Mouse (Mus musculus) intestine, postnatal 0 days (tissue): ENCODE measurements around the gene Uap1l1. TPM values are rescaled to one million over a fixed set of nuclear protein-coding genes. Genes with fewer than 3 reads are reported as not detected.

Source experiments
- ATAC-seq: fragments of 200-750 bp; cut with Nextera tagmentation; 2 replicates; pipeline ENCODE4 v1.8.0; 2017; ENCODE audit warnings: mild to moderate bottlenecking, moderate TSS enrichment, moderate library complexity
- H3K27ac ChIP-seq: fragments of 300-500 bp; sonication (generic); 2 replicates; pipeline ENCODE4 v1.5.1; 2014; ENCODE audit warnings: mild to moderate bottlenecking, low read depth, low read length, moderate library complexity
- H3K27me3 ChIP-seq: fragments of 300-500 bp; sonication (generic); replicated peaks from 2 replicates; pipeline ENCODE4 v1.6.1; 2014; ENCODE audit warnings: low read length, mixed read lengths; ENCODE audit not compliant: control insufficient read depth, insufficient read depth
- H3K36me3 ChIP-seq: fragments of 300-500 bp; sonication (generic); 2 replicates; pipeline ENCODE4 v1.6.1; 2014; ENCODE audit warnings: mild to moderate bottlenecking, moderate library complexity; ENCODE audit not compliant: control insufficient read depth, insufficient read depth
- H3K4me1 ChIP-seq: fragments of 300-500 bp; sonication (generic); replicated peaks from 2 replicates; pipeline ENCODE4 v1.6.1; 2014; ENCODE audit warnings: antibody characterized with exemption, low read length, mixed read lengths; ENCODE audit not compliant: control insufficient read depth, insufficient read depth
- H3K4me2 ChIP-seq: fragments of 300-500 bp; sonication (generic); replicated peaks from 2 replicates; pipeline ENCODE4 v1.6.1; 2014; ENCODE audit warnings: low read depth, mild to moderate bottlenecking, moderate library complexity
- H3K4me3 ChIP-seq: fragments of 300-500 bp; sonication (generic); 2 replicates; pipeline ENCODE4 v1.5.1; 2014; ENCODE audit warnings: low read depth, low read length
- H3K9ac ChIP-seq: fragments of 300-500 bp; sonication (generic); 2 replicates; pipeline ENCODE4 v1.6.1; 2014; ENCODE audit warnings: mild to moderate bottlenecking, low read depth, low read length
- H3K9me3 ChIP-seq: fragments of 300-500 bp; sonication (generic); 2 replicates; pipeline ENCODE4 v1.6.1; 2016; ENCODE audit warnings: mixed run types; ENCODE audit not compliant: control insufficient read depth
- CTCF ChIP-seq: sonication (generic); IDR thresholded peaks from 2 replicates; pipeline ENCODE4 v1.5.1; 2016; ENCODE audit warnings: low read depth, mild to moderate bottlenecking, control low read depth, antibody characterized with exemption, moderate library complexity
- WGBS: fragments of 180-500 bp; shearing (Covaris S2); extraction: QIAGEN DNeasy Blood & Tissue Kit; methylation state at CpG from one replicate; pipeline ENCODE4 v1.1.7; 2014; 5-methylcytosine and 5-hydroxymethylcytosine counted together
- polyA plus RNA-seq: library from polyadenylated mRNA; unstranded; fragments of >200 nt; fragmentation: Nextera tagmentation; extraction: Ambion mirVana; gene quantifications from 2 replicates; pipeline ENCODE4 v1.2.1, GENCODE M21; 2015

Uap1l1 gene
- polyA plus RNA-seq, 1 experiment from 2014 or later, result 668 TPM

DNA sequence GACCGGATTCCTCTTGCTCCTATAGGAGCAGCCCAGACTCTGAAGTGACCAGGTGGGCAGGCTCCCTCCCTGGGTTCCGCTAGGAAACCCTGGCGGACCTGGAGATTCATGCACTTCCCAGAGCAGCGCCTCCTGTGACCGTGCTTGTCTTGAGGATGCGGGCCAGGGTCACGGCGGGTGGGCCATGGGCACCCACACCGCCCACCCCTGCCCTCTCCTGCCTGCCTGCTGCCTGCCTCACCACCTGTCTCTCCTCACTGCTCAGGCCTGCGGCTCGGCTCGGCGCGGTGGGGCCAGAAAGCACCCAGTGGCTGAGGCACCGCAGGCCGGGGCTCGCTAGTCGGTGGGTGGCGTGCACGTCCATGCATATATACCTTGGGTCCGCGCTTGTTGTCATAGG lies 54.5 kb downstream of the Uap1l1 start:
- peak; percentile 34; the same call in 1 of the 2 replicates for ATAC-seq
- H3K9me3 ChIP-seq, result no peaks in the 10 kb centered on the region
- TF ChIP-seq CTCF, result no peak
- H3K4me1 ChIP-seq, result no peaks in the 10 kb centered on the region
- H3K9ac ChIP-seq, result no peak overlapping the region
- WGBS, result 1% methylated on average over 22 of the region's 22 CpGs
- peak overlapping the region; percentile 64 for H3K4me2 ChIP-seq
- H3K36me3 ChIP-seq, result no peaks in the 10 kb centered on the region
- peak overlapping the region; percentile 28 for H3K4me3 ChIP-seq
- peaks cover 26% of the 10 kb centered on the region for H3K27me3 ChIP-seq
- no peak overlapping the region for H3K27ac ChIP-seq

- Histone ChIP-seq H3K27me3 (peaks cover 34% of the 10 kb centered on the region), H3K27ac (no peak overlapping the region), H3K36me3 (no peaks in the 10 kb centered on the region), H3K4me1 (no peaks in the 10 kb centered on the region), H3K4me3 (no peak overlapping the region), H3K9ac (no peak overlapping the region), H3K9me3 (no peaks in the 10 kb centered on the region), H3K4me2 (no peak overlapping the region)
- WGBS, result 59% methylated on average over 10 of the region's 10 CpGs
- no peak for ATAC-seq
- no peak for TF ChIP-seq CTCF
These were observed 55.3 kb downstream of the Uap1l1 start for GRCm38 (mm10) chr2:25310180-25310579.

Other genes with a start within 250 kb of the Uap1l1 start
- 15.9 and 16.5 TPM in 2 replicates for gene Nrarp, start 184.9 kb downstream of the Uap1l1 start, polyA plus RNA-seq
- 12.0 and 12.6 TPM in 2 replicates for gene Tor4a, start 168.8 kb downstream of the Uap1l1 start, polyA plus RNA-seq
- 41.4 and 45.6 TPM in 2 replicates for gene Nelfb, start 154.2 kb downstream of the Uap1l1 start, polyA plus RNA-seq
- not detected in 2 replicates for gene Stpg3, start 151.0 kb downstream of the Uap1l1 start, polyA plus RNA-seq
- 0.78 and 1.4 TPM in 2 replicates for gene Fam166a, start 146.9 kb downstream of the Uap1l1 start, polyA plus RNA-seq
- gene Tubb4b, start 141.0 kb downstream of the Uap1l1 start, polyA plus RNA-seq, result 453 and 466 TPM in 2 replicates
- 34.0 and 37.6 TPM in 2 replicates for gene Slc34a3, start 131.3 kb downstream of the Uap1l1 start, polyA plus RNA-seq
- gene Rnf224, start 128.9 kb downstream of the Uap1l1 start, polyA plus RNA-seq, result 0.09 and 0.25 TPM in 2 replicates
- gene Rnf208, start 123.4 kb downstream of the Uap1l1 start, polyA plus RNA-seq, result 51.9 and 59.4 TPM in 2 replicates
- gene Cysrt1, start 123.2 kb downstream of the Uap1l1 start, polyA plus RNA-seq, result 16.5 and 20.7 TPM in 2 replicates
- 10.4 and 12.3 TPM in 2 replicates for gene AL732309.1, start 118.8 kb downstream of the Uap1l1 start, polyA plus RNA-seq
- 40.3 and 44.9 TPM in 2 replicates for gene Tmem203, start 110.2 kb downstream of the Uap1l1 start, polyA plus RNA-seq
- gene Tprn, start 103.1 kb downstream of the Uap1l1 start, polyA plus RNA-seq, result 62.0 and 68.3 TPM in 2 replicates
- 105 and 108 TPM in 2 replicates for gene Ssna1, start 93.2 kb downstream of the Uap1l1 start, polyA plus RNA-seq
- 41.6 and 43.4 TPM in 2 replicates for gene Anapc2, start 93.2 kb downstream of the Uap1l1 start, polyA plus RNA-seq
- not detected in 2 replicates for gene Tmem210, start 77.5 kb downstream of the Uap1l1 start, polyA plus RNA-seq
- gene Lrrc26, start 75.8 kb downstream of the Uap1l1 start, polyA plus RNA-seq, result 5.5 and 6.6 TPM in 2 replicates
- gene Grin1, start 46.5 kb downstream of the Uap1l1 start, polyA plus RNA-seq, result 0.78 and 0.90 TPM in 2 replicates
- 44.7 and 50.2 TPM in 2 replicates for gene Man1b1, start 33.3 kb downstream of the Uap1l1 start, polyA plus RNA-seq
- 120 and 129 TPM in 2 replicates for gene Dpp7, start 9.3 kb downstream of the Uap1l1 start, polyA plus RNA-seq
- 112 and 129 TPM in 2 replicates for gene Sapcd2, start 6.6 kb upstream of the Uap1l1 start, polyA plus RNA-seq
- 33.9 and 38.1 TPM in 2 replicates for gene Entpd2, start 30.2 kb upstream of the Uap1l1 start, polyA plus RNA-seq
- 49.2 and 52.3 TPM in 2 replicates for gene Npdc1, start 33.7 kb upstream of the Uap1l1 start, polyA plus RNA-seq
- gene Fut7, start 57.6 kb upstream of the Uap1l1 start, polyA plus RNA-seq, result 0.26 and 0.27 TPM in 2 replicates
- 1.1 and 1.3 TPM in 2 replicates for gene Abca2, start 63.0 kb upstream of the Uap1l1 start, polyA plus RNA-seq
- 2.0 and 2.8 TPM in 2 replicates for gene Clic3, start 91.2 kb upstream of the Uap1l1 start, polyA plus RNA-seq
- 41.2 and 46.2 TPM in 2 replicates for gene Paxx, start 95.4 kb upstream of the Uap1l1 start, polyA plus RNA-seq
- 1.2 and 2.2 TPM in 2 replicates for gene Ptgds, start 104.4 kb upstream of the Uap1l1 start, polyA plus RNA-seq
- gene Lcn12, start 128.2 kb upstream of the Uap1l1 start, polyA plus RNA-seq, result 0.40 and 0.51 TPM in 2 replicates
- 38.5 and 40.2 TPM in 2 replicates for gene Fbxw5, start 135.1 kb upstream of the Uap1l1 start, polyA plus RNA-seq
- gene C8g, start 136.0 kb upstream of the Uap1l1 start, polyA plus RNA-seq, result 48.5 and 49.3 TPM in 2 replicates
- 16.4 and 18.7 TPM in 2 replicates for gene Traf2, start 181.3 kb upstream of the Uap1l1 start, polyA plus RNA-seq
- gene Edf1, start 192.2 kb upstream of the Uap1l1 start, polyA plus RNA-seq, result 481 and 496 TPM in 2 replicates
- gene Mamdc4, start 209.2 kb upstream of the Uap1l1 start, polyA plus RNA-seq, result 588 and 718 TPM in 2 replicates
- 116 TPM in 2 replicates for gene Phpt1, start 209.5 kb upstream of the Uap1l1 start, polyA plus RNA-seq
- 0.68 and 0.78 TPM in 2 replicates for gene Ajm1, start 216.1 kb upstream of the Uap1l1 start, polyA plus RNA-seq
- 26.8 and 26.9 TPM in 2 replicates for gene Rabl6, start 242.8 kb upstream of the Uap1l1 start, polyA plus RNA-seq